Mouse (Mus musculus) urinary bladder, adult 18-20 months (tissue): ENCODE data around the gene Eps8l3.
A peak's percentile ranks its signal among the peaks of the same experiment; 100 is the strongest.

Source experiments
- DNase-seq, 2 experiments: peaks; one replicate each; pipeline ENCODE4 v3.0.0; 2022; ENCODE audit warnings: low spot score in 2 of 2, mixed read lengths in 2 of 2

The Eps8l3 gene

GRCm38 (mm10) chr3:107895720-107896569 is 18.9 kb downstream of the Eps8l3 start, which contains the start of gene Gstm5:
Gene Gstm5, plus strand, starts transcription at chr3:107895821.
- DNase-seq, result peak; percentile 52 to 78

DNA sequence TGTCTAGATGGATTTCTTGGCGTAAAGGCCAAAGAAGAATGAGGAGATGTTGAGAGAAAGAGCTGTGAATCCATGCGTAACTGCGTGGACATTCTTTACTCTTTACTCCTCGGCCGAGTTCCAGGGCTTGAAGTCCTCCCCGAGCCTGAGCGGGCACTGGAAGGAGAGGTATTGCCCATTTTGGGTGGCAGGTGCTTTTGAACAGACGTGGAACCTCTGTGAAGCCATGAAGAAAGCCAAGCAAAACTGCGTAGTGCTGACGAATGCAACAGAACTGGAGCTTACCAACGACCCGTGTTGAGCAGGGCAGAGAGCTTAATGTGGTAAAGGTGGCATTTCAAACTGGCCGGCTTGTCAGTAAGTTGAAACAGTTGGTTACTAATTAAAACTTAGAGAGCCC is 21.7 kb downstream of the Eps8l3 start:
- no peak for DNase-seq

- no peak for DNase-seq
These were observed 24.1 kb downstream of the Eps8l3 start for GRCm38 (mm10) chr3:107900955-107901673.

GRCm38 (mm10) chr3:107905942-107906341 is 28.9 kb downstream of the Eps8l3 start:
- DNase-seq, result no peak

- DNase-seq, result no peak
These were observed 39.6 kb downstream of the Eps8l3 start for GRCm38 (mm10) chr3:107916674-107917073.

GRCm38 (mm10) chr3:107917097-107917496 is 40.1 kb downstream of the Eps8l3 start:
- no peak for DNase-seq

- DNase-seq, result peak; percentile 19 to 24
These were observed 40.9 kb downstream of the Eps8l3 start for GRCm38 (mm10) chr3:107917783-107918408.

- no peak for DNase-seq
These were observed 43.3 kb downstream of the Eps8l3 start for GRCm38 (mm10) chr3:107920348-107920747.

DNA sequence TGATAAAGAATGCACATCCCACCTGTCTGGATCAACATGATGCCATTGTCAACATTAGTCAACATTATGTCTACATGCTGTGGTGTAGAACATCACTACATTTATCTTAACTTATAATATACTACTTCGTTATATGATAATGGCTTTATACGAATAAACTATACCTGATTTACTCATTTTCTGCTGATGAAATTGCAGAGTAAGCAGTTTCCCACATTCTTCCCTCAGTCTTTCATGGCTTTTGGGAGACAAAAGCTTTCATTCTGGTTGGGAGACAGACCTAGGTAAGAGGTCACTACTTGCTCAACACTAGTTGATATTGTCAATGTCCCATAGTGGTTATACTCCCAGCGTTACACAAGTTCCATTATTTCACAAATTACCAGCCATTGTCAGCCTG is 48.3 kb downstream of the Eps8l3 start:
- no peak for DNase-seq

GRCm38 (mm10) chr3:107927841-107928240 is 50.8 kb downstream of the Eps8l3 start:
- DNase-seq, result no peak

GRCm38 (mm10) chr3:107928691-107929090 is 51.7 kb downstream of the Eps8l3 start:
- DNase-seq, result no peak

DNA sequence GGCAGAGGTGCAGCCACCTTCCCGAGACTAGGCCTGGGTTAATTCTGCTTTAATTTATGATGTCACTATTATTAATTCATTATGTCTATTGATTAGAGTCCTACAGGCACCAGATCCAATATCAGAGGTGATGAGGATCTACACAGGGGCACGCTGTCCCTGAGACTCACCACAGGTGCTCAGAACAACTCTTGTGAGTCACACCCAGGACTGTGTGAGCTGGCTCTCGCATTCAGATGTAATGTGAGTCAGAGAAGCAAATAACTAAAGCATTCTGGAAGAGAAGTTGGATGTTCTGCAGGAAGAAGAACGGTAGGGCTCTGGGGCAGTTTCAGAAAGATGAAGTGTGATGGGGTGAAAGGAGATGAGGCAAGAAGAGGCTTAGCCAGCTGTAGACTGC is 52.2 kb downstream of the Eps8l3 start:
- DNase-seq, result no peak

GRCm38 (mm10) chr3:107929731-107930130 is 52.7 kb downstream of the Eps8l3 start:
- DNase-seq, result no peak

DNA sequence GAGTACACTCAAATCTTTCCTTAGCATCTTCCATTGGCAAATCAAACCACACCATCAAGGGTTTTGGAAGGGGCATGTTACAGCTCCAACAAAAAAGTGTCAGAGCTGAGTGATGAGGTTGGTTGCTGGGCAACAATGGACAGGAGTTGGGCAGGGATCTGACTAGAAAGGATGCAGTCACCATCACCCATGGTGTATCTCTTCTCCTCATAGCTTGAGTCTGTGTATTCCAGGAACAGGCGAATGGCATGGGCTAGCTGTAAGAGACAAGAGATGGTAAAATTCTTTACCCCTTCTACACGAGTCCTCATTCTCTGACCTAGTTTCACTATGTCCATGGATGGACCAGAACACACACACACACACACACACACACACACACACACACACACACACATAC is 54.1 kb downstream of the Eps8l3 start:
- DNase-seq, result no peak

GRCm38 (mm10) chr3:107931670-107932069 is 54.6 kb downstream of the Eps8l3 start, which contains the start of gene Gstm7:
Gene Gstm7, minus strand, starts transcription at chr3:107931817.
- DNase-seq, result peak; percentile 77 to 88

DNA sequence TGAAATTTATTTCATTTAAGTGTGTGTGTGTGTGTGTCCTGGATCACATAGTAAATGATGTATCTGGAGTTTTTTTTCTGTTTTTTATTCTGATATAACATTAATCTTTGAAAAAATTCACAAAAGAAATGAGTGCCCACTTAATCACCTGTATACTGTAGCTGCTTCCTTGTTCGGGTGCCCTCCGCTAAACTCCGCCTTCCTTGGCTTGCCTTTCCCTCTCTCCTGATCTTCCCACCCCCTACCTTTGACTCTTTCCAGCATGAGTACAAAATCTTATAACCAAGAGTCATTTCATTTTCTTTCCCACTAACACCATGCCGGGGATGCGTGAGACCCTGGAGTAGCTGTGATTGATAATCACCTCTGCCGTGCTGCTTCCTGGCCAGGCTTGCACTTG is 55.1 kb downstream of the Eps8l3 start:
- no peak for DNase-seq

DNA sequence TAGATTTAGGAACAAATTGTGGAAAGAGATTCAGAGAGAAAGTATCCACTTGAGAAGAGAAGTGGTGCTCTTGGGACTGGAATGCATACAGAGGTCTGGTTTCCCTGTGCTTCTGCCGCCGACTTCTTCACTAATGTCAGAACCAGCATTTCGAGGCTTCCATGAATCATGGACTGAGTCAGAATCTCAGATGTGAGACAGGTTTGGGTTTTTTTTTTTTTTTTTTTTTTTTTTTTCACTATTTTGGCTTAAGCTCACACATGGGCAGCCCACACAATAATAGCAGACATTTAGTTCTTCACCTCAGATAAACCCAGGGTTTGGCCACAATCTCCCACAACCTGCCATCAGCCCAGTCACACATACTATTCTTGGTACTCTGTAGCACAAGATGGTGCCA is 58.2 kb downstream of the Eps8l3 start:
- DNase-seq, result no peak

GRCm38 (mm10) chr3:107935888-107936287 is 58.9 kb downstream of the Eps8l3 start:
- no peak for DNase-seq

DNA sequence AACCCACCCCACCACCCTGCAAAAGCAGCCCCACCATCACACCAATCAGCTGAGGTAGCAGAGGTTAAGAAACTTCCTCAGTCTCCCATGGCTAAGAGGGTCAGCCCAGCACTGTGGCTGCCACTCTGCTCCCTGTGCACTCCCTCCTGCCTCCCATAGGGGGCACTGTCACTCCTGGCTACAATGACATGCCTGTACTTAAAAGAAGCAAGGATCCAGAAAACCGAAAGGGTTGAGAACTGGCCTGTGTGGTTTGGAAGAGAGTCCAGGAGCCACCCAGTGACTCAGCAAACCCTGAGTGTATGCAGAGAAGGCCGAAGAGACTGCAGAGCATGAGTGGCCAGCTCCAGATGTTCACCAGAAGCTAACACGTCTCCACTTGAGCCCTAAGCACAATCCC is 62.4 kb downstream of the Eps8l3 start:
- peak; percentile 58 to 77 for DNase-seq

DNA sequence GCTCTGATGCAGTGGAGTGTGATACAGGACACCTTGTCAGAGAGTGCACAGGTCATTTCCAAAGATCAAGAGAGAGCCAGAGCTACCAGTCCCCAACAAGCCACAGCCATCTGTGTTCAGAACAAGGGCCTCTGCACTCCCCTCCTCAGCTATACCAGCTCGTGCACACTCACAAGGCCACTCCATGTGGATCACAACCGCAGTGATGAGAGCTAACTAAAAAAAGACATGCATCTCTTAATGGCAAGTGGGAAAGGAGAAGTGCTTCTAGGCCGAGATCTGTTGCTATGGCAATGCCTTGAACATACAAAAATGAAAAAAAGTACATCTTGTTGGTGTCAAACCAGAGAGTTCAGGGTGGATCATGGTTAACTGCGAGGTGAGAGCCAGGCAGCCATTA is 62.8 kb downstream of the Eps8l3 start:
- peak in 1 of 2 experiments; percentile 21 for DNase-seq

DNA sequence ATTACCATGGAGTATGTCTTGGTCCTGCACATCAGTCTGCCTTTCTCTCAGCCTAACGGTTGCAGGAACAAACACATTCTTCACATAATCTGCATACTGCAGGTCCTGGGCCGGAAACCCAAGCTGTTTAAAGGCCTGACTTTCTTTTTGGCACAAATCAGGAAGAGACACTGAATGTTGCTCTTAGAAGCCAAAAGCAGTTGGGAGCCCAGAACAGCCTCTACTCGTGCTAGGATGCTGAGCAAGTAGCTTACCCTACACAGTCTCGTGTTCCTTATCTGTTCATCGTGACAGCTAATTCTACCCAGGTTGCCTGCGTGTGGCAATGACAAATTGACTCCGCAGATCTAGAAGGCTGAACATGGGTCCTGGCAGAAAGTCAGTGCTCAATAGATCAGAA is 63.5 kb downstream of the Eps8l3 start:
- DNase-seq, result no peak

GRCm38 (mm10) chr3:107941261-107941660 is 64.2 kb downstream of the Eps8l3 start:
- DNase-seq, result no peak
